Comparison of ENCODE assay signal across 8 mouse cellular contexts in the genomic region with DNA sequence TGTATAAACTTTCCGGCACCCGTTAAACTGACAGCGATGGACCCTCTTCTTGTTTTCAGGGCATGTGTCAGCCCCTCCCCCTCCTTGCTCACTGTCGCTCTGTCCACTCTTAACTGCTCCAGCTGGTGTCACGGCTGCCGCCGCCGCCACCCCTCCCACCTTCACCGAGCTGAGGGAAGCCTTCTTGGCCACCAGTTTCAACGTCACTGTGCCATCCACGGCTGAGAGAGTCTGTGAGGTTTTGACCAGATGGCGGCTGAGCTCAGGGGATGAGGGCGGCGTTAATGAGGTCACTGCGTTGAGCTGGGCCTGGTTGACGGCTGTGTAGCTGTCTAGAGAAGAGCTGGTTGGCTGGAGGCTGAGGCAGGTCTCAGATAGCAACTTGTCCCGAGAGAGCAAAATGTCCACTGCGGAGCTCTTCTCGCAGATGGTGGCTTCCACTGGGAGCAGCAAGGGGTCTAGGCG. TPM values are rescaled to one million over a fixed set of nuclear protein-coding genes. Genes with fewer than 3 reads are reported as not detected.
A peak's percentile ranks its signal among the peaks of the same experiment; 100 is the strongest.
DNase-seq lines count a peak whose midpoint lies in the region; TF ChIP-seq lines count a peak whose summit lies in the region.

No protein-coding gene starts in this region.

- H3K79me2 ChIP-seq in heart, adult 2 months (replicated peaks; ENCODE audit: control insufficient read depth, insufficient read depth, low read length), result peaks cover 14% of the 10 kb centered on the region

- peaks cover 16% of the 10 kb centered on the region for H3K4me1 ChIP-seq in heart, adult 2 months (ENCODE audit: control insufficient read depth, insufficient read depth, low read length)
- no peaks in the 10 kb centered on the region; the same call in 1 of the 2 replicates for H3K4me1 ChIP-seq in spleen, adult 2 months (ENCODE audit: control insufficient read depth, insufficient read depth, insufficient read length)

- H3K9ac ChIP-seq in heart, adult 2 months (ENCODE audit: low read depth, low read length), result peak overlapping the region; percentile 23

- no peak overlapping the region for H3K4me3 ChIP-seq in layer of hippocampus, adult 2 months
- peak overlapping the region; percentile 30 for H3K4me3 ChIP-seq in heart, adult 2 months
- peak overlapping the region; percentile 48 for H3K4me3 ChIP-seq in spleen, adult 2 months (ENCODE audit: extremely low read depth, insufficient read depth, insufficient read length)

- no peak; the same call in 1 of the 2 replicates for TF ChIP-seq POLR2A in heart, adult 2 months (IDR thresholded peaks at IDR 0.05; ENCODE audit: insufficient read depth, low read depth, low read length)
- TF ChIP-seq POLR2A in spleen, adult 2 months (IDR thresholded peaks at IDR 0.05; ENCODE audit: low read depth, low read length), result no peak

- H3K27ac ChIP-seq in layer of hippocampus, adult 2 months, result peak overlapping the region; percentile 56; the same call in 1 of the 2 replicates
- H3K27ac ChIP-seq in heart, adult 2 months, result peak overlapping the region; percentile 81
- peak overlapping the region; percentile 80 for H3K27ac ChIP-seq in spleen, adult 2 months (ENCODE audit: insufficient read depth, low read length)

- 44% methylated on average over 20 of the region's 20 CpGs for WGBS in heart, adult 2 months
- 54% methylated on average over 20 of the region's 20 CpGs for WGBS in spleen, adult 2 months

- no peaks in the 10 kb centered on the region for H3K27me3 ChIP-seq in heart, adult 2 months (ENCODE audit: control insufficient read depth, insufficient read depth, low read length)
- no peaks in the 10 kb centered on the region for H3K27me3 ChIP-seq in spleen, adult 2 months (ENCODE audit: control insufficient read depth, insufficient read depth, low read length)

- no peak for DNase-seq in layer of hippocampus, adult 2 months (ENCODE audit: low spot score in 2 of 2)
- no peak for DNase-seq in layer of hippocampus, adult 9-10 months (ENCODE audit: low spot score)
- DNase-seq in ZHBTc4 (ENCODE audit: low read depth, low spot score), result peak; percentile 47
- peak; percentile 65 for DNase-seq in heart, adult 2 months
- peak; percentile 18 to 43 for DNase-seq in kidney, postnatal 4 days
- DNase-seq in spleen, adult 2 months (ENCODE audit: low read depth in 1 of 2, low spot score in 2 of 2), result peak; percentile 30 to 48
- no peak for DNase-seq in adrenal gland, adult 2 months
- DNase-seq in adrenal gland, postnatal 4 days (ENCODE audit: low spot score in 2 of 2), result no peak

- intact Hi-C loops in heart, adult 2 months (cut with DNase I), result loop anchor here (1.0 kb wide), 2 partner anchors 37 to 41 kb away; no protein-coding TSS in a partner anchor

- TF ChIP-seq EP300 in heart, adult 2 months (IDR thresholded peaks at IDR 0.05; ENCODE audit: insufficient read depth, low read depth, low read length), result no peak

- no peak for TF ChIP-seq CTCF in layer of hippocampus, adult 2 months (conservative IDR thresholded peaks at IDR 0.05)
- no peak for TF ChIP-seq CTCF in heart, adult 2 months (IDR thresholded peaks at IDR 0.05)
- TF ChIP-seq CTCF in spleen, adult 2 months (IDR thresholded peaks at IDR 0.05; ENCODE audit: extremely low read depth, insufficient read depth, insufficient read length, insufficient replicate concordance), result no peak

- peaks cover 68% of the 10 kb centered on the region for H3K36me3 ChIP-seq in heart, adult 2 months (ENCODE audit: control insufficient read depth, insufficient read depth, low read length)
- peaks cover 8% of the 10 kb centered on the region; the same call in 1 of the 2 replicates for H3K36me3 ChIP-seq in spleen, adult 2 months (ENCODE audit: control insufficient read depth, insufficient read depth, low read length)

RNA-seq across cellular contexts. Expression of gene Klf7, which starts 43.3 kb away (rescaled TPM):
- 10 to 100 TPM; 30.1 to 31.9 TPM for total RNA-seq in layer of hippocampus, adult 2 months (2021)
- 10 to 100 TPM; 18.4 to 18.9 TPM for total RNA-seq in heart, adult 2 months (2021)
- polyA plus RNA-seq in heart, adult 2 months (2012; rRNA removed), result 10.3 and 15.7 TPM in 2 replicates
- 9.2 and 11.5 TPM in 2 replicates for polyA plus RNA-seq in spleen, adult 2 months (2012; rRNA removed)
- total RNA-seq in adrenal gland, adult 2 months (2021), result 10 to 100 TPM; 13.4 to 18.6 TPM
- polyA plus RNA-seq in adrenal gland, adult 2 months (2012; rRNA removed), result 7.1 and 15.5 TPM in 2 replicates
- 10 to 100 TPM; 23.3 to 29.2 TPM for total RNA-seq in adrenal gland, postnatal 4 days (2021)

Comparison
In these comparisons a context has a peak if more than half of its experiments do, and no peak if none do; other contexts are left out.
1. DNase-seq: peak in ZHBTc4 (single experiment), heart, adult 2 months (2 of 2), kidney, postnatal 4 days (2 of 2) and spleen, adult 2 months (2 of 2); none in layer of hippocampus, adult 2 months (0 of 2), layer of hippocampus, adult 9-10 months (single experiment), adrenal gland, adult 2 months (single experiment) and adrenal gland, postnatal 4 days (0 of 2).
2. Peak in every context shown above with its lines, with median percentiles within 50 percentile points of each other: H3K27ac ChIP-seq.